Mouse (Mus musculus) skeletal muscle tissue, adult 2 months (tissue): ENCODE measurements at regions not wholly inside any gene's neighbourhood (a gene's known extent, or its start where the extent isn't known, plus 50 kb on each side); places are given as distances from the start of the nearest gene placed in this dataset.
A peak's percentile ranks its signal among the peaks of the same experiment; 100 is the strongest.

ENCODE experiments used
- DNase-seq: peaks from one replicate; pipeline ENCODE4 v3.0.0-alpha.2; 2012; ENCODE audit warnings: low read depth, low spot score

DNA sequence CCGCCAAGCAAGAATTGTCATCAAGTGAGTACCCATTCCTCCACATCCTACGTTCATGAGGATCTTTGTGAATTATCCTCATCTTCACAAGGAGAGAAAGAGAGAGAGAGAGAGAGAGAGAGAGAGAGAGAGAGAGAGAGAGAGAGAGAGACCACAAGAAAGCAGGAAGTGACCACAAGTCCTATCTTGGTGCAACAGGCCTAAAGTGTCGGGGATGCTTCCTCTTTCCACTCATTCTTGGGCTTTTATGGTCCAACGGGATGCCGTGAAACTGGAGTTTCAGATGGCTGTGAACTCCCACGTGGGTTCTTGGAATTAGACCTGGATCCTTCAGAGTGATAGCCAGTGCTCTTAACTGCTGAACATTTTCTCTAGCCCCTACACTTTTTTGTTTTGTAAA, 53.1 kb upstream of the Rai14 start:
- DNase-seq, result no peak

DNA sequence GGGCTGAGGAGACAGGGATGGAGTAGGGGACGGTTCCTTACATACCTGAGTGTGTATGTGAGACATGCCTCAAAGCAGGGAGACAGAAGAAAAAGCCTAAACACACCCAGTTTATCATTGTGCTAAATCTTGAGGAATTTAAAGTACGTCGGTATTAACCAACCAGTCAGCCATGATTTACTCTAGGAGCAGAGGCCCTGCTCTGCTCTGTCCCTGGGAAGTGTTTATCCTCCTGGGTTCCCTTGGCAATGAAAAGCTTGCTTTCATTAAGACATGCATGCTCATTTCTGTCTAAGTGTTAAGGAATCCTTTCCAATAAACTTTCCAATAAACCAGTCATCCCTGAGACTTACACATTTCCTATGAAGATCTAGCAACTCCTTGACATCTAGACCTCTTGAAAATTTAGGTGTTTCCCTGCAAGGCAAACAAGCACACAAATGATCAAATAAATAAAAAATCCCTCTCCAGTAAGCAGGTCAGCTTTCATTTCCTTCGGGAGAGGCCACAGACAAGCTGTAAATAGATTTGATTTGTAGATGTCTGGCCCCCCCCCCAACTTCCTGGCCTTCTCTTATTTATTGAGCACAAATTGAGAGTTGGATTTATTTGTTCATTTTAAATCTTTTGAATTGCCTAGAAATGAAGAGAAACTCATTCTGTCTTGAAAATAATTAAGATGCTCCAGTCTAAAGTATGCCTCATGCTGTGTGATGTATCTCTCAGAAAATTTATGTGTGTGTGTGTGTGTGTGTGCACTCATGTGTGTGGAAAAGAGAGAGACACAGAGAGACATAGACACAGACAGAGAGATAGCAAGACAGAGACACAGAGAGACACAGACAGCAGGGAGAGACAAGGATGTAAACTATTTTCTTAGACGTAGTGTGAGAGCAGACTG, 56.2 kb upstream of the Rai14 start:
- no peak for DNase-seq

DNA sequence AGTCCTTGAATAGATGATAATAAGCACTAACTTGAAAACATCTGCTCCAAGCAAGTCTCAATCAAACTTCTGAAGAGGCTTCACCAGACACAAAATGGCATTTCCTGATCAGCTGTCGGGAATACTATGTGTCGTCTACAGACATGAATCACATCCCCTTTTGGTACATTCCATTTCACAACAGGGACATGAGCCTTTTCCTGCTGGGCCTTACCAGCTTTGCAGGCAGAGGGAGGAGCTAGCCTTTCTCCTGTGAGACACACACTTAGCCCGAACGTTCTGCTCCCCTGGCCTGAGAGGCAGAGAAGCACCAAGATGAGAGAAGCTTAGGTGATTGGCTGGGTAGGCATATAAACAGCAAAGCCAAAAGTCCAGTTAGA, 56.9 kb upstream of the Rai14 start:
- DNase-seq, result no peak

DNA sequence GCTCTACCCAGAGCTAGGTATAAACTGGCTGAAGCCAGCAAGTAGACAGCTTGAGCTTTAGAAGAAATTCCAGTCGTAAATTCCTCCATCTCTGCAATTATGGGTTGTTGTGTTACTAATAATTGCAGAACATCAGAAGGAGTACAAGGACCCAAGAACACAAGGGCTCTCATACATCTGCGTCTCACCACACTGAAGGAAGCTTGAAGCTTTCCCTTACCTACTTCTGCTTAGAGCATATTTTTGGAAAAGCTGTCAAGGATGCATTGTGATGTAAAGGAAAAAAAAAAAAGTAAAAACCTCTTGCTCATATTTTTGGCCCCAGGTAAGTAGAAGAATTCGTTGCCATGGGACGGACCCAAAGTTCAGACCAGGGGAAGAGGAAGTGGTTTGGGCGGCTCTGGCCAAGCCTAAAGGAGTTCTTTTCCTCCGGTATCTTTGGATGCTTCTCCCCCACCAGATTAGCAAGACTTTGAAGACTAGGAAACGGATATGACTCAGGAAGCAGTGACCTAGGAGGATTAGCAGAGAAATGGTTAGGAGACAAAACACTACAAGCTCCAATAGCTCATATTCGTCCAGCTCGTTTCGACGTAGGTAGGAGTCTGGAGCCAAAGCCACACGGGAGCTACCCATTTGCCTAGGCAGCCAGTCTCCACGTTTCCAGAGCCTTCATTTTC, 65.7 kb upstream of the Rai14 start:
- no peak for DNase-seq

DNA sequence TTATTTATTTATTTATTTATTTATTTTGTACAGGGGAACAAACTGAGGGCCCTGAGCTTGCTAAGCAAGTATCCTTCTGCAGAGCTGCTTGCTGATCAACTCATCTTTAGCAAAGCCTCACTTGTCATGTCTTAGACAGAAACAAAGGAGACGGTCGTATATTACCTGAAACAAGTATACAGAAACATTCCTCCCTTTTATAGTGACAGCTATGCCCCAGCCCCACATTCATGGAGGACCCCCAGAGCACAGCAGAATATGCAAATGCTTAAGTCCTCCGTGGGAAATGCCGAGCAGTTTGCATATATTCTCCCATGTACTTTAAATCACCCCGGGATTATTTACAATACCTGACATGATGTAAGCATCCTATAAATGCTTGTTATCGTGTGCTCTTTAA, 74.9 kb upstream of the Rai14 start:
- no peak for DNase-seq

DNA sequence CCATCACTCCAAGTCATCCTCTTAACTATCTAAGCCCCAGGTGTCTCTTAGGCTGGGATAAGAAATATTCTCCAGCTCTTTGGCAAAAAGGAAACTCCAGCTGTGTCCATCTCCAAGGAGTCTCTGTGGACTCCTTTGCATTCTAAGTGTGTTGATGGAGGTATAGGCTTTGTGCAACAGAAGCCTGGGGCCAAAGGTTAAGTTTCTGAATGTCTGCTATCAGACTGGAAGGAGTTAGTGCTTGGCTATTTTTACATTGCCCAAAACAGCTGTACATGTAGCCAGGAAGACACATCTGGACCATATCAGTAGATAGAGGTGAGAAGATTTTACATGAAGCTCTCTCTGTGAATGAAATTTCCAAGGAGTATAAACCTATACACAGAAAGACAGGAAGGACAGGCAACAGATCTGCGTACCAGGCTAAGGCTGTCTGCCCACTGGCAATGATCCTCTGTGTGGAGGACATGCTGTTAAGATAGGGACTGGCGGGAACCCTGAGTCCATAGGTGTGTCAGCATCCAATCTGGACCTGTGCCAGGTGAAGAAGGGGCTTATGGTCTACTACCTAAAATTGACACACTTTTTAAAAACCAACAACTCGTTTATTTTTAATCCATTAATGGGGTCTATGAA, 76.6 kb upstream of the Rai14 start:
- DNase-seq, result no peak

DNA sequence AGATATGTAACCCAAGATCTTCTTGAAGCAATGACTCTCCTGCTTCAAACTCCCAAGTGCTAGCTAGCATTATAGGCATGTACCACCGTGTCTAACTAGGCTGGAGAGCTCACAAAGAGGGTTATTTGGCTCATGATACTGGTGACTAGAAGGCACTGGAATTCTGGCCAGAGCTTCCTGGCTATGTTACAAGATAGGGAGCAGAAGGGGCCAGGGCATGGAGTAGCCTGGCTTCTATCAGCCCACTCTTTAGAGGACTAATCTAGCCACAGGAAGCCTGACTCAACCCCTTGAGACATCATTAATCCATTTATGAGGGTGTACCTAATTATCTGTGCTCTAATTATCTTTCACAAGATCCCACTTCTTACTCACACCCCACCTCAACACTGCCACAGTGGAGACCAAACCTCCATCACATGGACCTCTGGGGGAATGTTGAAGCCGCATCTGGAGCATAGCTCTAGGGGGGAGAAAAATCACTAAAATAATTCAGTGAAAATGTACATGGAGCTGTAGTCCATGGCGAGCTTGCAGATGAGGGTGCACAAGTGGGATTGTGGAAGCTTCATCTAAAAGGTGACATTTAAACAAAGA, 77.2 kb upstream of the Rai14 start:
- no peak for DNase-seq

DNA sequence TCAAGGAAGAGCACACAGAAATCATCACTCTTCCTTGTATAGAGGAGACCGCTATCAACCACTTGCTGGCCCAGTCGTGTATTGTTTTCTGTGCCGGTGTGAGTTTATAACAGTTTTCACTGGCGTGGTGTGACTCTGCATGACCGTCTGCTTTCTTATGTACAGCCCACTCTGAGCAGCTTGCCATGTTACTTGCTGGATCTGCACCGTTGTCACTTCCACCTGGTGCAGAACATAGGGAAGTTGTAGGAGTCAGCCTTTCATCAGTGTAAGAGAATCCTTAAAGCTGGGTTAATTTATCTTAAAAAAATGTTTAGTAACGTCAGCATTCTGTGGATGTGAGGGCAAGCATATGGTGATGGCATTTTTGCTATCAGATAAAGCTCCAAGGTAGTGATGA, 77.7 kb upstream of the Rai14 start:
- no peak for DNase-seq

DNA sequence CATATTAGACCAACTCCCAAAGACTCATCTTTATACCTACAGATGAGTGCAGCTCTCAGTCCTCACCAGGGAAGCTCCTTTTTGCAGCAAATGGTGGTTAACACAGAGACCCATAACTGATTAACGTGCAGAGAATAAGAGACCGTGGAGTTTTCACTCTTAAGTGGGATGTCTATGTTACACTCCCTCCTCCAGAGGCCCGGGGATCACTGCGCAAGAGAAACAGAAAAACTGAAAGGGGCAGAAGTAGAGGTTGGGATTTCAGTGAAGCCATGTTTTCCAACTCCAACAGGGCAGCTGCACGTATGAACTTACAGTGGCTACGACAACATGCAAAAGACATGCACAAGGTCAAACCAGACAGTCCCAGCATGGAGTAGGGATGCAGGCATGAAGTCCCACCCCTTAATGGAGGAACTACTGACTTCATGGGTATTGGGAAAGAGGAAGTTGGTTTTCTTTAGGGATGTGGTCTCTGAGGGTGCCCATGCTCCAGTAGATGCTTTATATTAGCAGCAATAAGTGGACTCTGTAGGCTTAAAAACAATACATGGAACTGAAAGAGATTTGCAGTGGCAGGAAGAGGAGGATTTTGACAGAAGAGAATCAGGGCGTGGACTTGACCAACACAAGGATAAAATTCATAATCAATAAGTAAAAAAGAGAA, 80.8 kb upstream of the Rai14 start:
- DNase-seq, result no peak

DNA sequence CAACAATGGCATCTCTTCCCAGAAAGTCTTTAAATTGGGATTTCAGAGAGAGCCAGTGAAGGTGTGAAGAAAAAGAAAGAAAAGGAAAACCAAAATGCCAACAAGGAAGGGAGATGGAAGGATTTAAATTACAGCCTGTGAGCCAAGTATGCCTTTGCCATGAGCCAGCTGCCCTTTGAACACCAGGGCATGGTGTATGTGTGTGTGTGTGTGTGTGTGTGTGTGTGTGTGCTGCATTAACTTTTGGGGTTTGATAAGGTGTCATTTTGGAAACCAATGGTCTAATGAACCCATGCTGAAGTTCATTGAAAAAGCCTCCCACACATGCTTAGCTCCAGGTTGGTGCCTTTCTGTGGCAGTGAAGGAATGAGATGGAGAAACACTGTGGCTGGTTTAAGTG, 85.2 kb upstream of the Rai14 start:
- DNase-seq, result no peak

DNA sequence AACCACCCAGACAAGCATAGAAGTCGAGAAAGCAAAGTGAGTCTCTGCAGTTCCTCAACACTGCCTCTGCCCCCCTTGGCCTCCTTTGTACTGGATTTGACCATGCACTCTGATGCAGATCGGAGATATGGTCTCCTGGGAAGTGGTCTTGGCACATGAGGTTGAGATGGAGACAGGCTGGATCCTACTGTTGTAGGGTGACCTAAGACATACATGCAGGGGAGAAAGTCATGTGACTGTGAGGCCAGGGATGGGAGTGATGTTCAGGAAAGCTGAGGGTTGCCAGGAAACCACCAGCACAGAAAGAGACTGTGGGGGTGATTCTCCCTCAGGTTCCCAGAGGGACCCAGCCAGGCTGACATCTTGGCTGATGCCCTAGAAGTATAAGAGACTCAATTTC, 99.8 kb upstream of the Rai14 start:
- no peak for DNase-seq

DNA sequence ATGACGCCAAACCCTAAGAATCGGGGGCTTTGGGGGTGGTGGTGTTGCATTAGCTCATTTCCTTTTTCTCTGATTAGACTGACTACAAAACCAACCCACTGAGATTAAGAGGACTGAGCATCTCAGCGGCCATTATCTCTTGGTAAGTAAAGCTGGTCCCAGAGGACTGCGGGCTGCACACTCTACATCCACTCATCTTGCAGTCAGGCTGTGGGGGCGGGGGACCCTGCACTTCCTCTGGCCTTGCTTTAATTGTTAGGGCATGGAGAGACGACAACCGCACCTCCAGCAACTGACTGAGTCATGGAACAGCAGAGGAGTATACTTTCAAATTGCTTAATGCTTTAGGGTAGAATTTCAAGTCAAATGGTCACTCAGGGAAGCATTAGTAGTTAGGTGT, 100.3 kb upstream of the Rai14 start:
- DNase-seq, result no peak

DNA sequence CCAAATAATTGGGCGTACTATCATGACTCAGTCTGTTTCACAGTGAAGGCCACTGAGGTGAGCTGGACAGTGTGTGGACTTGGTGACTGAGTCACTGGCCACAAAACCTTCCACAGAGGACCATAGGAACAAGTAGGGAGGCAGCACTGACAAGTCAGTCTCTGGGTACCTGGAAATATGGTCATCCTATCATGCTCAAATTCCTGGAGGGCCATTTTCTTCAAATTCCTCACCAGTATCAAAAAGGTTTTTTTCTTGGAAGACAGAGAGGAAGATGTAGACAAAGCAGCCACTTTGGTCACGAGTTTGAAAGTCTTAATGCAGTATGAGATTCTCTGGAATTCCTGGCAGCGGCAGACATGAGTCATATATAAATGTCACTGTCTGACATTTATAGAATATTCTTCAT, 101.8 kb upstream of the Rai14 start:
- no peak for DNase-seq

DNA sequence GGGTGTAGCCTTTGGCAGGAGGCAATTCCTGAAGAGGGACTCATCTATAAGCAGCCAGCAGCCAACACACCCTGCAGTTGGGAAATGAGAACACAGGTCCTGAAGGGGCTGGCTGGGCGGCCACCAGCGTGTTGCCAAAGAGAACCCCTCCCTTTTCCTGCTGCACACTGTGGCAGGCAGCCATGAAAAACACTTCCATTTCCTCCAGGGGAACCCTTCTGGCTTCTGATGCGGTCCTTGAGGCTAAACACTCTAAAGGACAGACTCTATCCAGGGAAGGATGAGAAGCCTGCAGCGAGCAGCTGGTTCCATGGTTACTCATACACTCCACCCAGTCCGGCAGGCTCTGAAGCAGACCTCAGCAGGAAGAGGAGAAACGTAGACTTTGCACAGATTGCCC, 103.8 kb upstream of the Rai14 start:
- DNase-seq, result peak; percentile 86

DNA sequence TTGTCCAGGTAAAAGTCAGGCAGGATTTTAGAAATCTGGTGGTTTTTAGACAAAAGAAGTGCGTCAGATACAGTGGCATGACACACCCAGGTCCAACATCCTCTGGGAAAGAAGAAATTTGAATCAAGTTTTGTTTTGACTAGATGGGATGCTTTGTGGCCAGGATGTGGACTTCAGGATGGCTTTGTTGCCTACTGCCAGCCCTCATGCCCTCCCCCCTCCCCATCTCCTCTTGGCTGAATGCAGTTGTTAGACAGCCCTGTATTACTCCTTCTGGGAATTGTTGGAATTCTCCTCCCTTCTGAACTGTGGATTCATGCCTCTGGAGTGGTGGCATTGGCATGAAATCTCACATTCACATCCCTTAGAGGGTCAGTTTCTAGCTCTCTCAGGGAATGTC, 104.3 kb upstream of the Rai14 start:
- peak; percentile 10 for DNase-seq

DNA sequence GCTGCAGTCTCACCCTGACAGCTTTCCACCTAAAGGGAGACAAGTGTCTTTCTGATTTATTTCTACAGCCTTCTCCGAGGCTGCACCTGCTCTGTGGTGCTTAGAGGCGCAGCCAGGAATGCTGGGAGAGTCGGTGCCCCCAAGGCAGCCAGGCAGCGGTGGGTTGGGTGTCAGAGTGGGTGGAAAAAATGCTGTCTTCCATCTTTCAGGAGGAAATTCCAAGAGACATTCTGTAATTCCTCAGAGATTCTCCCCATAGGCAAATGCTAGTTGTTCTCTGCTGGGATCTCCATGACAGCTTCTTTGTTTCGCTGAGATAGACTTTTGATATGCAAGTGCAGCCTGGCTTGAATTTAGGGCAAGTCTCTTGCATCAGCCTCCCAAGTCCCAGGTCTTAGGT, 109.5 kb upstream of the Rai14 start:
- no peak for DNase-seq

DNA sequence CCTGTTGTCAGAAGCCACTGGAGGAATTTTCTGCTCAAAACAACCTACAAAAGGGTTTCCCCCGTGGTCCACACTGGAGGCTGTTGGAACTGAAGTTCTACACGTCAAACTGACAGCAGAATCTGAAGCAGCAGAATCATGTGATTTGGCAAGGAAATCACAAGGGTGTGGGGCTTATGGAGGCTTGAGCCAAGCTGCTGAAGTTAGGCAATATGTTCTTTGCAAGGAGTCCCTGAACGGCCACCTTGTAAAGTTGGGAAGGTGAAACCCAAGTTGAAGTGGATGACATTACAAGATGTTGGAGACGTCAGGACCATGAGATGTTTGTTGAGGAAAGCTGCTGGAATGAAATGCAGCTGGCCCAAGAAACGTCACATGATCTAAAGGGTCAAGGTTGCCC, 115.2 kb upstream of the Rai14 start:
- DNase-seq, result no peak

DNA sequence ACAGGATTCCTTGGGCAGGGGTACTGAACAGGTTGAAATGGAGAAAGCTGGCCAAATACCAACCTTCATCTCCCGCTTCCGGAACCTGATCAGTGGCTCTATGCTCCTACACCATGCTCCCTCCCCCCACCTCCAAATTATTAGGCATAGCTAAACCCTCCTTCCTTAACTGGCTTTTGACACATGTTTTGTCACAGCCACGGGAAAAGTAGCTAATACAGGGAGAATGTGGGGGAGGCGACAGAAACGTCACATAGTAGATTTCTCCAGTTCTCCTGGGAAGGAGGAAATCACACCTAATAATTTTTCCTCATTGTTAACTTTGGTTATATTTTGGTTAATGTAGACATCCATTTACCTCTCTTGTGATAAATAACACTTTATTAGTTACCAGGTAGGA, 116.1 kb upstream of the Rai14 start:
- DNase-seq, result no peak

DNA sequence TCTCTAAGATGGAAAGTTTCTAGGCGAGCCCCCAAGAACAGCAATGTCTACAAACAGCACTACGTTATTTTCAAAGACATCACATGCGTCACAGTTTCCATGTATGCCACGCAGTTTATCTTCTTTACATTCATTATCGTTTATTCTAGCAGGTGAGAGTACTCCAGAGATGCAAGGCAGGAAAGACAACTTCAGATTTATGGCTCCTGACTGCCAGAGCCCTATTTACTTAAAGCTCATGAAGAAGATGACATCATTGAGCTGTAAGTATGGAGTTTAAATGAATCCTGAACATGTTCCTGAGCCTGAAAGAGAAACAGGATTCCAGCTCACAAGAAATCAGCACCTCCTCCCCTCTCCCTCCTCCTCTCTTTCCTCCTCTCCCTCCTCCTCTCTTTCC, 116.7 kb upstream of the Rai14 start:
- no peak for DNase-seq

DNA sequence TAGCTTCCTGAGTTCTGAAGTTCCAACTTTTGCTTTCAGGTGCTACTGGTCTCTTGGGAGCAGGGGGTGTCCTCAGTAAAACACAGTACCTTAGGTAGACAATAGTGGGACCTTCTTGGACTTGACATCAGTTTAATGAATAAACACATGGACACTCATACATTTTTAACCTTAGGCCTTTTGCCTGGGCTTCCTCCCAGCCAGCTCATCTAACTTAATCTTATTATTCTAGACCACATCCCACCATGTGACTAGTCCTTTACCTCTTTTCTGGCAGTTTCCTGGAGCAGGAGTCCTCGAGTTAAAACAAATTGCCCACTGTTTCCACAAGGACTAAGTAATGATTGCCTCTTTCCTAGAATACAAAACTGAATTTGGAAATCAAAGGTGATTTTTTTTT, 117.9 kb upstream of the Rai14 start:
- no peak for DNase-seq

DNA sequence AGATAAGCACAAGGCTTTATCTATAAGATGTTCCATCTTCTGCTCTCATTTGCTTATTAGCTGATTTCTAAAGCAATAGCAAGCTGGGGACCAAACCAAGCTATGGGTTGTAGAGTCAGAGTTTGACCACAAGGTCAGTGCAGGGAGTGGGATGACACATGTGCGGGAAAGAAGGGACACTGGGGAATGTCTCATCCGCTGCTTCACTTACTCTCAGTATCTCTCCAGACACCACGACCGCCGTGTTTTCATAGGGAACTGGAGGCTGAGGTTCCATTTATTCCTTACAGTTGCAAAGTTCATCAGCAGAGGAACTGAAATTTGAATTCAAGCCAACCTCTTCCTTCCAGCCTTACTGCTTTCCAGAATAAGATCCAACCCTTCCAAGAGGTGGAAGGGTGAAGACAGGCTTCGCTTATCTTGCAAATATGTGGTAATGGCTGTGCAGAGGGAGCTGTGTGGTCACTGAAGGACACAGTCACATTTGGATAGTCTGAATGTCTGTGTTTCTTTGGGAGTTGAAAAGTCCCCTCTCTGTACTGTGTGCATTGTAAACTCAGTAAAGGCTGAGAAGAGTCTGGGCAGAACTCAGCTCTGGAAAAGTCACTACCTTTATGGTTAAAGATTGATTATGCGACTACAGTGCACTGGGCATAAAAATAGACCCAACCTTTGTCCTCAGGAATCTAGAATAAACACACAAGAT, 118.1 kb upstream of the C1qtnf3 start:
- peak; percentile 29 for DNase-seq
